Mouse (Mus musculus) neural tube, embryonic 11.5 days (tissue): ENCODE measurements around the gene Amacr. TPM values are rescaled to one million over a fixed set of nuclear protein-coding genes. Genes with fewer than 3 reads are reported as not detected.
A peak's percentile ranks its signal among the peaks of the same experiment; 100 is the strongest.

Experiments
- ATAC-seq: fragments of 200-750 bp; cut with Nextera tagmentation; 2 replicates; pipeline ENCODE4 v1.8.0; 2017; ENCODE audit warnings: moderate number of reproducible peaks, mild to moderate bottlenecking, moderate TSS enrichment, moderate library complexity; ENCODE audit not compliant: insufficient read depth, low FRiP score, low TSS enrichment
- DNase-seq: peaks from one replicate; pipeline ENCODE4 v3.0.0-alpha.2; 2015; ENCODE audit warnings: low spot score
- H3K27ac ChIP-seq: fragments of 300-500 bp; sonication (generic); 2 replicates; pipeline ENCODE4 v1.5.1; 2014; ENCODE audit warnings: low read depth, mild to moderate bottlenecking, low read length
- H3K27me3 ChIP-seq: fragments of 300-500 bp; sonication (generic); 2 replicates; pipeline ENCODE4 v1.6.1; 2014; ENCODE audit warnings: mild to moderate bottlenecking, low read length, mixed read lengths; ENCODE audit not compliant: control insufficient read depth, insufficient read depth
- H3K36me3 ChIP-seq: fragments of 300-500 bp; sonication (generic); 2 replicates; pipeline ENCODE4 v1.6.1; 2014; ENCODE audit warnings: mild to moderate bottlenecking, low read length, moderate library complexity, mixed read lengths; ENCODE audit not compliant: control insufficient read depth, insufficient read depth
- H3K4me1 ChIP-seq: fragments of 300-500 bp; sonication (generic); 2 replicates; pipeline ENCODE4 v1.6.1; 2014; ENCODE audit warnings: low read length, mixed read lengths; ENCODE audit not compliant: control insufficient read depth, insufficient read depth
- H3K4me2 ChIP-seq: fragments of 300-500 bp; sonication (generic); 2 replicates; pipeline ENCODE4 v1.6.1; 2014; ENCODE audit warnings: low read depth, mild to moderate bottlenecking, moderate library complexity
- H3K4me3 ChIP-seq: fragments of 300-500 bp; sonication (generic); 2 replicates; pipeline ENCODE4 v1.5.1; 2014; ENCODE audit warnings: low read depth, low read length
- H3K9ac ChIP-seq: fragments of 300-500 bp; sonication (generic); 2 replicates; pipeline ENCODE4 v1.6.1; 2014; ENCODE audit warnings: mild to moderate bottlenecking, low read length
- H3K9me3 ChIP-seq: fragments of 300-500 bp; sonication (generic); 2 replicates; pipeline ENCODE4 v1.6.1; 2016; ENCODE audit warnings: low read length; ENCODE audit not compliant: control insufficient read depth
- WGBS: fragments of 180-500 bp; shearing (Covaris S2); extraction: QIAGEN DNeasy Blood & Tissue Kit; methylation state at CpG from one replicate; pipeline ENCODE4 v1.1.7; 2014; 5-methylcytosine and 5-hydroxymethylcytosine counted together
- polyA plus RNA-seq: library from polyadenylated mRNA; unstranded; fragments of >200 nt; fragmentation: Nextera tagmentation; extraction: Ambion mirVana; gene quantifications from 2 replicates; pipeline ENCODE4 v1.2.1, GENCODE M21; 2014

The Amacr gene
- polyA plus RNA-seq, 1 experiment from 2014 or later = 16.2 TPM

GRCm38 (mm10) chr15:11037376-11037695, 55.8 kb downstream of the Amacr start:
- WGBS = 4% methylated on average over 8 of the region's 8 CpGs
- ATAC-seq (no peak), DNase-seq (peak; percentile 30)
- peak overlapping the region; percentile 59 for H3K4me2 ChIP-seq
- no peaks in the 10 kb centered on the region for H3K36me3 ChIP-seq
- H3K9ac ChIP-seq = peak overlapping the region; percentile 22; the same call in 1 of the 2 replicates
- peaks cover 17% of the 10 kb centered on the region for H3K4me1 ChIP-seq
- H3K27ac ChIP-seq = no peak overlapping the region
- no peaks in the 10 kb centered on the region for H3K9me3 ChIP-seq
- H3K27me3 ChIP-seq = peaks cover 38% of the 10 kb centered on the region
- H3K4me3 ChIP-seq = peak overlapping the region; percentile 35

- peak within 1 kb of the TSS; percentile 22; the same call in 1 of the 2 replicates for H3K9ac ChIP-seq
- WGBS = 4% methylated on average over 16 of the region's 16 CpGs
- H3K4me3 ChIP-seq = peak within 1 kb of the TSS; percentile 35
- H3K4me1 ChIP-seq = peaks cover 17% of the 10 kb centered on the region
- no peaks in the 10 kb centered on the region for H3K36me3 ChIP-seq
- H3K4me2 ChIP-seq = peak within 1 kb of the TSS; percentile 59
- DNase-seq = peak; percentile 16
- no peaks in the 10 kb centered on the region for H3K9me3 ChIP-seq
- H3K27ac ChIP-seq = no peak within 1 kb of the TSS
- H3K27me3 ChIP-seq = peaks cover 38% of the 10 kb centered on the region
- ATAC-seq = no peak
These were observed 56.2 kb downstream of the Amacr start, which contains the start of gene Rxfp3 for GRCm38 (mm10) chr15:11037711-11038110. Rxfp3 (minus strand) TSS chr15:11037991.

GRCm38 (mm10) chr15:11038476-11038875, 56.9 kb downstream of the Amacr start:
- ATAC-seq (no peak), DNase-seq (peak; percentile 74)
- Histone ChIP-seq H3K9ac (no peak overlapping the region), H3K4me3 (no peak overlapping the region), H3K9me3 (no peaks in the 10 kb centered on the region), H3K27ac (no peak overlapping the region), H3K4me1 (peaks cover 17% of the 10 kb centered on the region), H3K36me3 (no peaks in the 10 kb centered on the region), H3K27me3 (peaks cover 38% of the 10 kb centered on the region), H3K4me2 (no peak overlapping the region)
- WGBS = 2% methylated on average over 12 of the region's 12 CpGs

DNA sequence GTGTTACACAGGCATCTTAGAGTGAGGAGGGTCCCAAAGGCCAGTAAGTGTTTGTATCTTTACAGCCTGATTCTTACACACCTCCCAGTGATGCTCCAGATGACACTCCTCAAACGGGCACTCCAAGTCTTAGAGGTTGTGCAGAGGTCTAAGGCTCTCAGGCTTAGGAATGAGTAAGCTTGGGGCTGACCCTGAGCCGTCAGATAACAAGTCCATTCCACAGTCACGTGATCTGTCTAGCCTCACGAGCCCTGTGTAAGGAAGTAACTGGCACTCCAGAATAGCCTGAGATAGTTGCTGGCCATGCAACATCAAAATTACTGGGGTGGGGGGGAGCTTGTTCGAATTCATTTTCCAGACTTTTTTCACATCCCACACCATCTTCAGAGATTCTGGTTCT, 58.5 kb downstream of the Amacr start:
- H3K4me3 ChIP-seq = no peak overlapping the region
- H3K27me3 ChIP-seq = peaks cover 32% of the 10 kb centered on the region
- ATAC-seq (no peak), DNase-seq (no peak)
- no peak overlapping the region for H3K9ac ChIP-seq
- H3K36me3 ChIP-seq = no peaks in the 10 kb centered on the region
- no peak overlapping the region for H3K4me2 ChIP-seq
- H3K9me3 ChIP-seq = no peaks in the 10 kb centered on the region
- H3K4me1 ChIP-seq = peaks cover 17% of the 10 kb centered on the region
- WGBS = 66% methylated on average over 5 of the region's 5 CpGs
- no peak overlapping the region for H3K27ac ChIP-seq

DNA sequence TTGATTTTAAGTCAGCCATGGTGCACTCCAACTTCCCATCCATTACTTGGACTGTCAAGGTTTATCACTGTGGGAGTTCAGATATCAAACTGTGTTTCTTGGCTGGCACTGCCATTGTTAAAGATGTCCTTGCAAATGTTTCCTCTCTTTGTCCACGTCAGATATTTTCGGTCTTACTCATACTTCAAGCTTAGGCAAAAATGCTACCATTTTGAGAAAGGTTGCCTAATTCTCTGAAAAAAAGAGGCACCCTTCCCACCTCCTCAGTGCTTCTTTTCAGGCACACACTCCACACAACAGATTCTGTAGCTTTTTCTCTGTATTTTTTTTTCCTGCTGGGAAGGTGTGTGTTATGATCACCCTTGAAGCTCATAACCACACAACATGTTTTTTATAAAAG, 59.7 kb downstream of the Amacr start:
- no peak overlapping the region for H3K9ac ChIP-seq
- H3K4me1 ChIP-seq = peaks cover 12% of the 10 kb centered on the region
- no peak overlapping the region for H3K27ac ChIP-seq
- DNase-seq (no peak), ATAC-seq (no peak)
- no peaks in the 10 kb centered on the region for H3K36me3 ChIP-seq
- H3K4me3 ChIP-seq = no peak overlapping the region
- H3K4me2 ChIP-seq = no peak overlapping the region
- H3K27me3 ChIP-seq = peaks cover 21% of the 10 kb centered on the region
- H3K9me3 ChIP-seq = no peaks in the 10 kb centered on the region
- WGBS = 90% methylated on average over 2 of the region's 2 CpGs

DNA sequence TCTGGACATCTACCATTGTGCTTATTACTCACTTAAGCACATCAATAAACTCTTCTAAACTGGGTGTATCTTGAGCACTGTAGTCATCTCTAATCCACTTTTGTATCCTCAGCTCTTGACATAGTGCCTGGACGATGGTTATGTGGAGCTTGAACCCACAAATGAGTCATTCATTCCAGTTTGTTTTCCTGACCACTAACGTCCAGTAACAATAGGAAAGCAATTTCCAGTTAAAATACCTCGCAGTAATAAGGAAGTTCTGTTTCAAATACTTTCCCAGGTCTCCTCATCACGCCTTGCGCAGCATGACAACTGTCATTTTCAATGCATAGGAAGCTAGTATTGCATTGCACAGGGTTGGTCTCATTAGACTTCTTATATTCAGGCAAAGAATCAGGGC, 61.3 kb downstream of the Amacr start:
- Histone ChIP-seq H3K27ac (no peak overlapping the region), H3K9me3 (no peaks in the 10 kb centered on the region), H3K4me3 (no peak overlapping the region), H3K36me3 (no peaks in the 10 kb centered on the region), H3K9ac (no peak overlapping the region), H3K4me1 (no peaks in the 10 kb centered on the region), H3K4me2 (no peak overlapping the region), H3K27me3 (peaks cover 5% of the 10 kb centered on the region)
- DNase-seq (no peak), ATAC-seq (no peak)
- 87% methylated on average over 5 of the region's 5 CpGs for WGBS

Other genes starting within 250 kb of the Amacr start
- gene C1qtnf3, start 29.4 kb upstream of the Amacr start, polyA plus RNA-seq = 61.6 and 66.9 TPM in 2 replicates
- 0.09 and 0.15 TPM in 2 replicates for gene Slc45a2, start 19.0 kb downstream of the Amacr start, polyA plus RNA-seq
- 1.7 and 2.0 TPM in 2 replicates for gene Rxfp3, start 56.2 kb downstream of the Amacr start, polyA plus RNA-seq
- gene Adamts12, start 83.0 kb downstream of the Amacr start, polyA plus RNA-seq = 1.6 and 2.2 TPM in 2 replicates